Mouse (Mus musculus) embryonic facial prominence, embryonic 14.5 days (tissue): ENCODE measurements at regions not wholly inside any gene's neighbourhood (a gene's known extent, or its start where the extent isn't known, plus 50 kb on each side); places are given as distances from the start of the nearest gene placed in this dataset.
A peak's percentile ranks its signal among the peaks of the same experiment; 100 is the strongest.

Experiments used
- ATAC-seq: fragments of 200-750 bp; cut with Nextera tagmentation; 2 replicates; pipeline ENCODE4 v1.8.0; 2017; ENCODE audit warnings: low read depth, moderate number of reproducible peaks, moderate TSS enrichment
- DNase-seq: peaks from one replicate; pipeline ENCODE4 v3.0.0-alpha.2; 2015; ENCODE audit warnings: low spot score
- H3K27ac ChIP-seq: fragments of 300-500 bp; sonication (generic); replicated peaks from 2 replicates; pipeline ENCODE4 v1.5.1; 2014; ENCODE audit warnings: low read depth, mild to moderate bottlenecking, low read length, moderate library complexity
- H3K27me3 ChIP-seq: fragments of 300-500 bp; sonication (generic); replicated peaks from 2 replicates; pipeline ENCODE4 v1.6.1; 2014; ENCODE audit warnings: low read length; ENCODE audit not compliant: control insufficient read depth, insufficient read depth
- H3K36me3 ChIP-seq: fragments of 300-500 bp; sonication (generic); 2 replicates; pipeline ENCODE4 v1.6.1; 2014; ENCODE audit warnings: low read length, mixed read lengths; ENCODE audit not compliant: control insufficient read depth, insufficient read depth
- H3K4me1 ChIP-seq: fragments of 300-500 bp; sonication (generic); 2 replicates; pipeline ENCODE4 v1.6.1; 2014; ENCODE audit warnings: antibody characterized with exemption, low read length; ENCODE audit not compliant: control insufficient read depth, insufficient read depth
- H3K4me2 ChIP-seq: fragments of 300-500 bp; sonication (generic); 2 replicates; pipeline ENCODE4 v1.6.1; 2014; ENCODE audit warnings: low read depth, mild to moderate bottlenecking, low read length, moderate library complexity, mixed read lengths
- H3K4me3 ChIP-seq: fragments of 300-500 bp; sonication (generic); 2 replicates; pipeline ENCODE4 v1.5.1; 2014; ENCODE audit warnings: low read depth, mild to moderate bottlenecking, low read length
- H3K9ac ChIP-seq: fragments of 300-500 bp; sonication (generic); 2 replicates; pipeline ENCODE4 v1.6.1; 2014; ENCODE audit warnings: low read depth, mild to moderate bottlenecking, low read length, moderate library complexity, mixed read lengths
- H3K9me3 ChIP-seq: fragments of 300-500 bp; sonication (generic); 2 replicates; pipeline ENCODE4 v1.6.1; 2016; ENCODE audit warnings: low read length; ENCODE audit not compliant: control insufficient read depth
- WGBS: fragments of 180-500 bp; shearing (Covaris S2); extraction: QIAGEN DNeasy Blood & Tissue Kit; methylation state at CpG from one replicate; pipeline ENCODE4 v1.1.7; 2014; 5-methylcytosine and 5-hydroxymethylcytosine counted together

GRCm38 (mm10) chr4:124154627-124155026 is 236.8 kb upstream of the 4930535I16Rik start:
- H3K9ac ChIP-seq, result no peak overlapping the region
- 0 out of 2 replicates have a peak, but pooled peaks cover 5% of the 10 kb centered on the region for H3K27me3 ChIP-seq
- H3K36me3 ChIP-seq, result no peaks in the 10 kb centered on the region
- peaks cover 3% of the 10 kb centered on the region; the same call in 1 of the 2 replicates for H3K4me1 ChIP-seq
- WGBS, result 72% methylated on average over 4 of the region's 6 CpGs
- no peaks in the 10 kb centered on the region for H3K9me3 ChIP-seq
- ATAC-seq (no peak), DNase-seq (peak; percentile 24)
- no peak overlapping the region for H3K4me2 ChIP-seq
- H3K4me3 ChIP-seq, result no peak overlapping the region
- H3K27ac ChIP-seq, result no peak overlapping the region

GRCm38 (mm10) chr4:124149771-124150451 is 232.1 kb upstream of the 4930535I16Rik start:
- peak overlapping the region; percentile 43 for H3K4me2 ChIP-seq
- no peaks in the 10 kb centered on the region for H3K9me3 ChIP-seq
- DNase-seq (peak; percentile 9), ATAC-seq (0 out of 2 replicates have a peak, but pooled peaks have one; percentile 50)
- peaks cover 6% of the 10 kb centered on the region; the same call in 1 of the 2 replicates for H3K27me3 ChIP-seq
- no peak overlapping the region for H3K4me3 ChIP-seq
- no peak overlapping the region for H3K27ac ChIP-seq
- H3K9ac ChIP-seq, result peak overlapping the region; percentile 22; the same call in 1 of the 2 replicates
- WGBS, result 13% methylated on average over 16 of the region's 16 CpGs
- no peaks in the 10 kb centered on the region for H3K36me3 ChIP-seq
- H3K4me1 ChIP-seq, result peaks cover 6% of the 10 kb centered on the region; the same call in 1 of the 2 replicates

- H3K4me3 ChIP-seq, result no peak overlapping the region
- H3K4me1 ChIP-seq, result peaks cover 6% of the 10 kb centered on the region; the same call in 1 of the 2 replicates
- no peaks in the 10 kb centered on the region for H3K9me3 ChIP-seq
- DNase-seq (no peak), ATAC-seq (no peak)
- H3K9ac ChIP-seq, result no peak overlapping the region
- H3K27me3 ChIP-seq, result peaks cover 15% of the 10 kb centered on the region; the same call in 1 of the 2 replicates
- H3K27ac ChIP-seq, result no peak overlapping the region
- no peaks in the 10 kb centered on the region for H3K36me3 ChIP-seq
- 79% methylated on average over 3 of the region's 3 CpGs for WGBS
- no peak overlapping the region for H3K4me2 ChIP-seq
These were observed 231.2 kb upstream of the 4930535I16Rik start for GRCm38 (mm10) chr4:124149037-124149436.

- Histone ChIP-seq H3K36me3 (no peaks in the 10 kb centered on the region), H3K27me3 (peaks cover 22% of the 10 kb centered on the region; the same call in 1 of the 2 replicates), H3K9me3 (no peaks in the 10 kb centered on the region), H3K4me2 (no peak overlapping the region), H3K4me3 (no peak overlapping the region), H3K27ac (no peak overlapping the region), H3K4me1 (peaks cover 8% of the 10 kb centered on the region; the same call in 1 of the 2 replicates), H3K9ac (no peak overlapping the region)
- WGBS, result 58% methylated on average over 4 of the region's 4 CpGs
- DNase-seq (no peak), ATAC-seq (no peak)
These were observed 229.5 kb upstream of the 4930535I16Rik start for GRCm38 (mm10) chr4:124147276-124147675.

GRCm38 (mm10) chr4:124146135-124146534 is 228.3 kb upstream of the 4930535I16Rik start:
- Histone ChIP-seq H3K27me3 (peaks cover 25% of the 10 kb centered on the region; the same call in 1 of the 2 replicates), H3K4me3 (no peak overlapping the region), H3K4me1 (peaks cover 8% of the 10 kb centered on the region; the same call in 1 of the 2 replicates), H3K36me3 (no peaks in the 10 kb centered on the region), H3K4me2 (no peak overlapping the region), H3K9ac (no peak overlapping the region), H3K27ac (no peak overlapping the region), H3K9me3 (no peaks in the 10 kb centered on the region)
- DNase-seq (peak; percentile 60), ATAC-seq (no peak)
- 20% methylated on average over 8 of the region's 8 CpGs for WGBS

GRCm38 (mm10) chr4:124143630-124144029 is 225.8 kb upstream of the 4930535I16Rik start:
- no peaks in the 10 kb centered on the region for H3K9me3 ChIP-seq
- 0 out of 2 replicates have a peak, but pooled peaks cover 5% of the 10 kb centered on the region for H3K4me1 ChIP-seq
- no peak overlapping the region for H3K9ac ChIP-seq
- no peak overlapping the region for H3K4me3 ChIP-seq
- peaks cover 27% of the 10 kb centered on the region; the same call in 1 of the 2 replicates for H3K27me3 ChIP-seq
- 51% methylated on average over 2 of the region's 5 CpGs for WGBS
- ATAC-seq, result no peak
- H3K27ac ChIP-seq, result no peak overlapping the region
- no peak for DNase-seq
- H3K4me2 ChIP-seq, result no peak overlapping the region
- H3K36me3 ChIP-seq, result no peaks in the 10 kb centered on the region

GRCm38 (mm10) chr4:124143226-124143625 is 225.4 kb upstream of the 4930535I16Rik start:
- H3K27me3 ChIP-seq, result peaks cover 27% of the 10 kb centered on the region; the same call in 1 of the 2 replicates
- no peak overlapping the region for H3K4me2 ChIP-seq
- no peak overlapping the region for H3K4me3 ChIP-seq
- no peak overlapping the region for H3K9ac ChIP-seq
- H3K4me1 ChIP-seq, result 0 out of 2 replicates have a peak, but pooled peaks cover 5% of the 10 kb centered on the region
- H3K9me3 ChIP-seq, result no peaks in the 10 kb centered on the region
- 39% methylated on average over 7 of the region's 7 CpGs for WGBS
- DNase-seq (no peak), ATAC-seq (no peak)
- no peak overlapping the region for H3K27ac ChIP-seq
- H3K36me3 ChIP-seq, result no peaks in the 10 kb centered on the region

- no peak overlapping the region for H3K9ac ChIP-seq
- peak; percentile 38; the same call in 1 of the 2 replicates for ATAC-seq
- peaks cover 27% of the 10 kb centered on the region; the same call in 1 of the 2 replicates for H3K27me3 ChIP-seq
- WGBS, result 7% methylated on average over 5 of the region's 5 CpGs
- 0 out of 2 replicates have a peak, but pooled peaks cover 5% of the 10 kb centered on the region for H3K4me1 ChIP-seq
- no peak overlapping the region for H3K4me3 ChIP-seq
- peak; percentile 91 for DNase-seq
- H3K36me3 ChIP-seq, result no peaks in the 10 kb centered on the region
- no peaks in the 10 kb centered on the region for H3K9me3 ChIP-seq
- H3K4me2 ChIP-seq, result no peak overlapping the region
- H3K27ac ChIP-seq, result no peak overlapping the region
These were observed 224.3 kb upstream of the 4930535I16Rik start for GRCm38 (mm10) chr4:124142083-124142482.
